Mouse (Mus musculus) testis, adult 2 months (tissue): ENCODE results near the gene Tpm1.

Experiments used
- CTCF ChIP-seq: fragments of 200-500 bp; IDR thresholded peaks from 2 replicates; pipeline ENCODE4 v1.5.1; 2012; ENCODE audit warnings: low read depth, mild to moderate bottlenecking, inconsistent platforms, low read length, moderate library complexity; ENCODE audit not compliant: control insufficient read depth, insufficient read depth, insufficient replicate concordance
- POLR2A ChIP-seq: fragments of 200-500 bp; IDR thresholded peaks from 2 replicates; pipeline ENCODE4 v1.6.1; 2012; ENCODE audit warnings: low read depth, mild to moderate bottlenecking, inconsistent platforms, low read length, moderate library complexity; ENCODE audit not compliant: control insufficient read depth

DNA sequence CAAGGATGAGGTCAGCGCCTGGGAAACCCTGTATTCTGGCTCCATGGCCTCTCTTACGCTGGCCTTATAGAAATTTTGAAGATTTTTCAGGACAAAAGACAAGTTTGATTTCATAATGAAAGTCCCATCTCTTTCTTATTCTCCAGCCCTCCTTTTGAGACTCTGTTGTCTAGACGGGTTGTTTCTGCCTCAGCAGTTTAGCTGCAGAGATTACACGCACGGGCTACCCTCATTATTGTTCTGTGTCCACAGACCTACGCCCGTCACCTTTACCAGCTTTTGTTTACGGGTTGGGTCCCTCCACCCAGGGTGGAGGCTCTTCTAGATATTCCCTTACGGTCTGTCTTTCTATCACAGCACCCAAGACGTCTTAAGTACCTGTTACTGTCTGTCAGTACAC lies 9.3 kb downstream of the Tpm1 start:
- TF ChIP-seq CTCF, result no peak
- TF ChIP-seq POLR2A, result no peak
